Mouse (Mus musculus) testis, adult 2 months (tissue): ENCODE results near the gene 9530077C05Rik.
"Not testable (repeated sequence)": the region's sequence is repeated elsewhere in the genome, so short reads cannot be mapped to it uniquely, and the experiment has no call there.

Experiments used
- CTCF ChIP-seq: fragments of 200-500 bp; IDR thresholded peaks from 2 replicates; pipeline ENCODE4 v1.5.1; 2012; ENCODE audit warnings: low read depth, mild to moderate bottlenecking, inconsistent platforms, low read length, moderate library complexity; ENCODE audit not compliant: control insufficient read depth, insufficient read depth, insufficient replicate concordance
- POLR2A ChIP-seq: fragments of 200-500 bp; IDR thresholded peaks from 2 replicates; pipeline ENCODE4 v1.6.1; 2012; ENCODE audit warnings: low read depth, mild to moderate bottlenecking, inconsistent platforms, low read length, moderate library complexity; ENCODE audit not compliant: control insufficient read depth

- TF ChIP-seq POLR2A, CTCF: not testable (repeated sequence)
These were observed 7.8 kb upstream of the 9530077C05Rik start for GRCm38 (mm10) chr9:22403501-22403900.
